Mouse (Mus musculus) MEL (cell line): ENCODE data around the gene Tbl2. TPM values are rescaled to one million over a fixed set of nuclear protein-coding genes. Genes with fewer than 3 reads are reported as not detected.

Experiments
- DNase-seq: peaks from one replicate; pipeline ENCODE4 v3.0.0; 2011; ENCODE audit warnings: low read depth, low spot score
- H3K27ac ChIP-seq: 2 replicates; pipeline ENCODE4 v1.5.1; 2012; ENCODE audit warnings: low read depth, mild to moderate bottlenecking, control low read depth, low read length, moderate library complexity; ENCODE audit not compliant: control insufficient read depth
- H3K27me3 ChIP-seq, 2 experiments: fragments of 150-350 bp in 1 of 2; sonication (generic) in 1 of 2; 2 replicates each; pipeline ENCODE4 v1.6.1; 2012; ENCODE audit warnings: low read length in 2 of 2, mild to moderate bottlenecking in 2 of 2, improper control_type of control experiment in 1 of 2, moderate library complexity in 1 of 2; ENCODE audit not compliant: insufficient read depth in 2 of 2, control insufficient read depth in 1 of 2
- H3K36me3 ChIP-seq, 2 experiments: 2 replicates each; pipeline ENCODE4 v1.6.1; 2012 to 2014; ENCODE audit warnings: low read length in 2 of 2, improper control_type of control experiment in 1 of 2, inconsistent platforms in 1 of 2, mild to moderate bottlenecking in 1 of 2; ENCODE audit not compliant: insufficient read depth in 2 of 2, control insufficient read depth in 1 of 2
- H3K4me1 ChIP-seq, 2 experiments: fragments of 150-350 bp in 1 of 2; sonication (generic) in 1 of 2; 2 replicates each; pipeline ENCODE4 v1.6.1; 2012; ENCODE audit warnings: low read length in 2 of 2, improper control_type of control experiment in 1 of 2, mild to moderate bottlenecking in 1 of 2; ENCODE audit not compliant: insufficient read depth in 2 of 2, control insufficient read depth in 1 of 2
- H3K4me3 ChIP-seq, 2 experiments: fragments of 150-350 bp in 1 of 2; sonication (generic) in 1 of 2; 2 replicates each; pipeline ENCODE4 v1.5.1; 2012; ENCODE audit warnings: low read depth in 2 of 2, low read length in 2 of 2, mild to moderate bottlenecking in 2 of 2, moderate library complexity in 2 of 2, control low read depth in 1 of 2, improper control_type of control experiment in 1 of 2; ENCODE audit not compliant: control insufficient read depth in 1 of 2, insufficient read depth in 1 of 2
- H3K79me2 ChIP-seq: 2 replicates; pipeline ENCODE4 v1.6.1; 2012; ENCODE audit warnings: mild to moderate bottlenecking, low read length, moderate library complexity; ENCODE audit not compliant: control insufficient read depth, poor library complexity, insufficient read depth
- H3K9ac ChIP-seq: 2 replicates; pipeline ENCODE4 v1.6.1; 2012; ENCODE audit warnings: low read depth, mild to moderate bottlenecking, control low read depth, low read length, moderate library complexity; ENCODE audit not compliant: control insufficient read depth, poor library complexity, severe bottlenecking
- H3K9me3 ChIP-seq: fragments of 150-350 bp; sonication (generic); replicated peaks from 2 replicates; pipeline ENCODE4 v1.6.1; 2012; ENCODE audit warnings: mild to moderate bottlenecking, low read length, improper control_type of control experiment, moderate library complexity; ENCODE audit not compliant: insufficient read depth
- BHLHE40 ChIP-seq: IDR thresholded peaks from 2 replicates; pipeline ENCODE4 v1.6.1; 2012; ENCODE audit warnings: low read depth, mild to moderate bottlenecking, inconsistent platforms, low read length, improper control_type of control experiment, borderline replicate concordance
- CHD1 ChIP-seq: IDR thresholded peaks from 2 replicates; pipeline ENCODE4 v1.6.1; 2012; ENCODE audit warnings: low read depth, mild to moderate bottlenecking, inconsistent platforms, low read length, improper control_type of control experiment
- CHD2 ChIP-seq: IDR thresholded peaks from 2 replicates; pipeline ENCODE4 v1.6.1; 2011; ENCODE audit warnings: low read length, improper control_type of control experiment
- CTCF ChIP-seq, 3 experiments: IDR thresholded peaks in 2 of 3; conservative IDR thresholded peaks in 1 of 3; 2 replicates each; pipeline ENCODE4 v1.5.1; 2011 to 2012; ENCODE audit warnings: low read length in 3 of 3, low read depth in 2 of 3, mild to moderate bottlenecking in 2 of 3, improper control_type of control experiment in 1 of 3, inconsistent platforms in 1 of 3, mixed read lengths in 1 of 3, moderate library complexity in 1 of 3; ENCODE audit not compliant: control insufficient read depth in 1 of 3, insufficient read depth in 1 of 3, poor library complexity in 1 of 3, severe bottlenecking in 1 of 3
- E2F4 ChIP-seq: IDR thresholded peaks from 2 replicates; pipeline ENCODE4 v1.6.1; 2011; ENCODE audit warnings: low read depth, low read length, improper control_type of control experiment, borderline replicate concordance
- ELF1 ChIP-seq: IDR thresholded peaks from 2 replicates; pipeline ENCODE4 v1.6.1; 2014; ENCODE audit warnings: low read depth, mild to moderate bottlenecking, inconsistent platforms, low read length, improper control_type of control experiment, moderate library complexity
- EP300 ChIP-seq, 2 experiments: IDR thresholded peaks; 2 replicates each; pipeline ENCODE4 v1.6.1; 2011; ENCODE audit warnings: improper control_type of control experiment in 2 of 2, low read length in 2 of 2, low read depth in 1 of 2, mild to moderate bottlenecking in 1 of 2
- ETS1 ChIP-seq: IDR thresholded peaks from 2 replicates; pipeline ENCODE4 v1.6.1; 2012; ENCODE audit warnings: low read depth, mild to moderate bottlenecking, inconsistent platforms, low read length, improper control_type of control experiment, moderate library complexity
- GABPA ChIP-seq: IDR thresholded peaks from 2 replicates; pipeline ENCODE4 v1.6.1; 2012; ENCODE audit warnings: low read depth, mild to moderate bottlenecking, inconsistent platforms, low read length, improper control_type of control experiment, moderate library complexity
- GATA1 ChIP-seq: IDR thresholded peaks from 2 replicates; pipeline ENCODE4 v1.6.1; 2011; ENCODE audit warnings: low read depth, low read length, improper control_type of control experiment
- HCFC1 ChIP-seq: IDR thresholded peaks from 2 replicates; pipeline ENCODE4 v1.6.1; 2012; ENCODE audit warnings: low read depth, mild to moderate bottlenecking, inconsistent platforms, low read length, improper control_type of control experiment, moderate library complexity
- JUND ChIP-seq: IDR thresholded peaks from 2 replicates; pipeline ENCODE4 v1.6.1; 2011; ENCODE audit warnings: low read depth, mild to moderate bottlenecking, improper control_type of control experiment, low read length
- KAT2A ChIP-seq: conservative IDR thresholded peaks from 2 replicates; pipeline ENCODE4 v1.6.1; 2012; ENCODE audit warnings: low read depth, low read length, improper control_type of control experiment, inconsistent platforms
- MAFK ChIP-seq: IDR thresholded peaks from 2 replicates; pipeline ENCODE4 v1.6.1; 2011; ENCODE audit warnings: low read depth, mild to moderate bottlenecking, low read length, improper control_type of control experiment, borderline replicate concordance
- MAX ChIP-seq: IDR thresholded peaks from 2 replicates; pipeline ENCODE4 v1.6.1; 2011; ENCODE audit warnings: low read length, improper control_type of control experiment
- MAZ ChIP-seq: IDR thresholded peaks from 2 replicates; pipeline ENCODE4 v1.6.1; 2012; ENCODE audit warnings: low read depth, mild to moderate bottlenecking, inconsistent platforms, low read length, improper control_type of control experiment
- MEF2A ChIP-seq: IDR thresholded peaks from 2 replicates; pipeline ENCODE4 v1.6.1; 2014; ENCODE audit warnings: low read depth, mild to moderate bottlenecking, inconsistent platforms, low read length, improper control_type of control experiment; ENCODE audit not compliant: poor library complexity, insufficient replicate concordance, severe bottlenecking; ENCODE audit errors: extremely low read depth
- MXI1 ChIP-seq: IDR thresholded peaks from 2 replicates; pipeline ENCODE4 v1.6.1; 2011; ENCODE audit warnings: mild to moderate bottlenecking, low read depth, low read length, improper control_type of control experiment
- MYB ChIP-seq: IDR thresholded peaks from 2 replicates; pipeline ENCODE4 v1.6.1; 2011; ENCODE audit warnings: mild to moderate bottlenecking, low read depth, low read length, improper control_type of control experiment
- MYC ChIP-seq: IDR thresholded peaks from 2 replicates; pipeline ENCODE4 v1.6.1; 2011; ENCODE audit warnings: low read depth, mild to moderate bottlenecking, low read length, improper control_type of control experiment, moderate library complexity
- NELFE ChIP-seq: IDR thresholded peaks from 2 replicates; pipeline ENCODE4 v1.6.1; 2011; ENCODE audit warnings: low read depth, low read length, improper control_type of control experiment
- NRF1 ChIP-seq: IDR thresholded peaks from 2 replicates; pipeline ENCODE4 v1.6.1; 2014; ENCODE audit warnings: low read depth, mild to moderate bottlenecking, inconsistent platforms, low read length, improper control_type of control experiment, moderate library complexity; ENCODE audit not compliant: poor library complexity, insufficient read depth, severe bottlenecking
- POLR2A ChIP-seq, 2 experiments: IDR thresholded peaks; 2 replicates each; pipeline ENCODE4 v1.6.1; 2011 to 2012; ENCODE audit warnings: low read length in 2 of 2, mild to moderate bottlenecking in 2 of 2, control low read depth in 1 of 2, improper control_type of control experiment in 1 of 2, low read depth in 1 of 2, moderate library complexity in 1 of 2; ENCODE audit not compliant: control insufficient read depth in 1 of 2, insufficient read depth in 1 of 2, poor library complexity in 1 of 2
- POLR2AphosphoS5 ChIP-seq: IDR thresholded peaks from 2 replicates; pipeline ENCODE4 v1.6.1; 2012; ENCODE audit warnings: low read depth, borderline replicate concordance, mild to moderate bottlenecking, inconsistent platforms, low read length, moderate library complexity, mixed read lengths
- RCOR1 ChIP-seq: IDR thresholded peaks from 2 replicates; pipeline ENCODE4 v1.6.1; 2012; ENCODE audit warnings: low read depth, mild to moderate bottlenecking, inconsistent platforms, low read length, improper control_type of control experiment
- SIN3A ChIP-seq: IDR thresholded peaks from 2 replicates; pipeline ENCODE4 v1.6.1; 2012; ENCODE audit warnings: low read length, improper control_type of control experiment, inconsistent platforms
- SMC3 ChIP-seq: IDR thresholded peaks from 2 replicates; pipeline ENCODE4 v1.6.1; 2011; ENCODE audit warnings: low read depth, low read length, improper control_type of control experiment
- TAL1 ChIP-seq: IDR thresholded peaks from 2 replicates; pipeline ENCODE4 v1.6.1; 2012; ENCODE audit warnings: mild to moderate bottlenecking, inconsistent platforms, low read length, moderate library complexity, mixed read lengths
- TBP ChIP-seq: IDR thresholded peaks from 2 replicates; pipeline ENCODE4 v1.8.0; 2011; ENCODE audit warnings: low read depth, low read length, improper control_type of control experiment
- TCF12 ChIP-seq: IDR thresholded peaks from 2 replicates; pipeline ENCODE4 v1.6.1; 2014; ENCODE audit warnings: low read depth, mild to moderate bottlenecking, inconsistent platforms, low read length, improper control_type of control experiment, moderate library complexity
- UBTF ChIP-seq: IDR thresholded peaks from 2 replicates; pipeline ENCODE4 v1.6.1; 2012; ENCODE audit warnings: low read depth, mild to moderate bottlenecking, inconsistent platforms, low read length, improper control_type of control experiment, moderate library complexity, borderline replicate concordance; ENCODE audit not compliant: insufficient read depth
- USF2 ChIP-seq, 2 experiments: IDR thresholded peaks; 2 replicates each; pipeline ENCODE4 v1.6.1; 2011 to 2012; ENCODE audit warnings: improper control_type of control experiment in 2 of 2, low read length in 2 of 2, borderline replicate concordance in 1 of 2, inconsistent platforms in 1 of 2, low read depth in 1 of 2, mild to moderate bottlenecking in 1 of 2; ENCODE audit not compliant: insufficient read depth in 1 of 2
- ZKSCAN1 ChIP-seq: IDR thresholded peaks from 2 replicates; pipeline ENCODE4 v1.6.1; 2012; ENCODE audit warnings: low read depth, mild to moderate bottlenecking, inconsistent platforms, low read length, improper control_type of control experiment, moderate library complexity
- ZMIZ1 ChIP-seq: IDR thresholded peaks from 2 replicates; pipeline ENCODE4 v1.6.1; 2012; ENCODE audit warnings: low read depth, mild to moderate bottlenecking, inconsistent platforms, low read length, improper control_type of control experiment, moderate library complexity
- ZNF384 ChIP-seq: IDR thresholded peaks from 2 replicates; pipeline ENCODE4 v1.6.1; 2012; ENCODE audit warnings: low read depth, mild to moderate bottlenecking, inconsistent platforms, low read length, improper control_type of control experiment
- polyA plus RNA-seq, 2 experiments: library from polyadenylated mRNA; stranded (reverse) in 1 of 2; unstranded in 1 of 2; fragments of >175 nt in 1 of 2; fragments of >200 nt in 1 of 2; gene quantifications; 2 replicates each; pipeline versions ENCODE4 v1.2.1 to v1.2.4; 2012; ENCODE audit warnings: low replicate concordance in 2 of 2, low read depth in 1 of 2; ENCODE audit not compliant: insufficient read length in 2 of 2, insufficient read depth in 1 of 2, missing spikeins in 1 of 2
- total RNA-seq: library from RNA; depleted of rRNA; stranded (reverse); fragments of 300-350 nt; gene quantifications from 2 replicates; pipeline ENCODE4 v1.2.3, GENCODE M21; 2012; rRNA removed

Tbl2 gene
- total RNA-seq (19.3 and 20.5 TPM in 2 replicates), polyA plus RNA-seq (10 to 100 TPM in 1 of 2 experiments, not detected in 1; 30.3 TPM)

DNA sequence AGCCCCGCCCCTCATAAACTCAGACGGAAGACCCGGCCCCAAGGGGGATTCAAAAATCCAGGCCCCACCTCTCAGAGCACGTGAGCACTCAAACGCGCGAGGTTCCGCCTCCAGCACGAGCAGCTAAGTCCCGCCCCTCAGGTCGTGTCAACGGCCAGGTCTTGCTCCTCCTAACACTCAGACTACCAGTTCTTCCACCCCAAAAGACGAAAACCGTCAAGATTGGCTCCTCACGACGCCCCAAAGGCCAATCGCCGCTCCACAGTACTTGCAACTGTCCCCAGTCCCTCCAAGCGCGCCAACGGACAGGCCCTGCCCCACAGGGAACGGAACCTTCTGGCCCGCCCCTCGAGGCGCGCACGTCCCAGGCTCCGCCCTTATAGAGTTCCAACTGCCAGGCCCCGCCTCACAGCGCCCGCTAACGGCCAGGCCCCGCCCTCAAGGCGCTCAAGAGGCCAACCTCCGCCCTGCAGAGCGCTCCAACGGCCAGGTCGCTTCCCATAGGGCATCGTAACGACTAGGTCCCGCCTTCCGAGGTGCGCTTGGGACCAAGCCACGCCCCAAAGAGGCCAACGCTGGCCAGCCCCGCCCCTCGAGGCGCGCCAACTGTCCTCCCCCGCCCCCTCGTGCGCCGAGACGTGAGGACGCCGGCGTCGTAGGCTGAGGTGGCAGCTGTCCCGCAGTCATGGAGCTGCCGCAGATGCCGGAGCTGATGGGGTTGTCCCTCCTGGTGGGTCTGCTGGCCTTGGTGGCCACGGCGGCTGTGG, at the start of gene Tbl2:
Gene Tbl2, plus strand, starts transcription at position 605 of the 767 bp plus-strand sequence.
- Histone ChIP-seq H3K36me3 (peaks cover 2 to 17% of the 10 kb centered on the region in 2 experiments), H3K79me2 (peaks cover 12% of the 10 kb centered on the region), H3K9ac (peak within 1 kb of the TSS; percentile 91), H3K4me1 (peaks cover 3 to 20% of the 10 kb centered on the region in 2 experiments), H3K9me3 (no peaks in the 10 kb centered on the region), H3K27me3 (no peaks in the 10 kb centered on the region), H3K27ac (peak within 1 kb of the TSS; percentile 83), H3K4me3 (peak within 1 kb of the TSS; percentile 92 to 96)
- DNase-seq, result peak; percentile 99
- TF ChIP-seq GABPA, result no peak
- peak; percentile 86 for TF ChIP-seq MXI1
- TF ChIP-seq MYB, result no peak
- no peak for TF ChIP-seq TBP
- no peak; the same call in 1 of the 2 replicates for TF ChIP-seq ZMIZ1
- TF ChIP-seq NELFE, result peak; percentile 76
- no peak for TF ChIP-seq JUND
- TF ChIP-seq ELF1, result peak; percentile 61; the same call in 1 of the 2 replicates
- TF ChIP-seq E2F4, result peak; percentile 51; the same call in 1 of the 2 replicates
- TF ChIP-seq EP300 (IDR thresholded peaks at IDR 0.05; ENCODE audit: low read depth in 1 of 2, low read length in 2 of 2), result no peak
- peak; percentile 31 to 68; a peak in 3 of 4 replicates for TF ChIP-seq USF2 (IDR thresholded peaks at IDR 0.05; ENCODE audit: borderline replicate concordance in 1 of 2, insufficient read depth in 1 of 2, low read depth in 1 of 2, low read length in 2 of 2)
- peak; percentile 47; the same call in 1 of the 2 replicates for TF ChIP-seq TCF12
- no peak for TF ChIP-seq GATA1
- TF ChIP-seq CTCF (IDR thresholded peaks at IDR 0.05 in 2 of 3, conservative IDR thresholded peaks at IDR 0.05 in 1 of 3; ENCODE audit: control insufficient read depth in 1 of 3, insufficient read depth in 1 of 3, low read depth in 2 of 3, low read length in 3 of 3, poor library complexity in 1 of 3, severe bottlenecking in 1 of 3), result no peak
- TF ChIP-seq MAFK, result no peak
- TF ChIP-seq SMC3, result no peak
- TF ChIP-seq MYC, result peak; percentile 75; the same call in 1 of the 2 replicates
- TF ChIP-seq NRF1, result no peak
- TF ChIP-seq HCFC1, result peak; percentile 54
- TF ChIP-seq KAT2A, result no peak
- no peak for TF ChIP-seq ZNF384
- no peak for TF ChIP-seq CHD1
- no peak for TF ChIP-seq UBTF
- TF ChIP-seq BHLHE40, result peak; percentile 98
- TF ChIP-seq CHD2, result no peak
- peak; percentile 87 to 88 for TF ChIP-seq POLR2A (IDR thresholded peaks at IDR 0.05; ENCODE audit: control insufficient read depth in 1 of 2, insufficient read depth in 1 of 2, low read depth in 1 of 2, low read length in 2 of 2, poor library complexity in 1 of 2)
- peak; percentile 11; the same call in 1 of the 2 replicates for TF ChIP-seq ETS1
- no peak for TF ChIP-seq POLR2AphosphoS5
- TF ChIP-seq SIN3A, result peak; percentile 82
- no peak for TF ChIP-seq TAL1
- TF ChIP-seq MAX, result peak; percentile 93
- TF ChIP-seq ZKSCAN1, result no peak
- TF ChIP-seq MEF2A, result no peak
- TF ChIP-seq RCOR1, result no peak
- 0 out of 2 replicates have a peak, but pooled peaks have one; percentile 55 for TF ChIP-seq MAZ
